Mouse (Mus musculus) midbrain, embryonic 10.5 days (tissue): ENCODE measurements around the gene Cyp2d10. TPM values are rescaled to one million over a fixed set of nuclear protein-coding genes. Genes with fewer than 3 reads are reported as not detected.
A peak's percentile ranks its signal among the peaks of the same experiment; 100 is the strongest.
"Not testable (repeated sequence)": the region's sequence is repeated elsewhere in the genome, so short reads cannot be mapped to it uniquely, and the experiment has no call there.

ENCODE experiments used
- DNase-seq: peaks from one replicate; pipeline ENCODE4 v3.0.0-alpha.2; 2017; ENCODE audit warnings: low spot score
- H3K27ac ChIP-seq: fragments of 300-500 bp; sonication (generic); replicated peaks from 2 replicates; pipeline ENCODE4 v1.5.1; 2016; ENCODE audit warnings: mild to moderate bottlenecking
- H3K27me3 ChIP-seq: fragments of 300-500 bp; sonication (generic); 2 replicates; pipeline ENCODE4 v1.6.1; 2016; ENCODE audit warnings: low read depth, mild to moderate bottlenecking; ENCODE audit not compliant: poor library complexity, severe bottlenecking
- H3K36me3 ChIP-seq: fragments of 300-500 bp; sonication (generic); 2 replicates; pipeline ENCODE4 v1.6.1; 2016; ENCODE audit warnings: mild to moderate bottlenecking, moderate library complexity
- H3K4me1 ChIP-seq: fragments of 300-500 bp; sonication (generic); 2 replicates; pipeline ENCODE4 v1.6.1; 2016
- H3K4me3 ChIP-seq: fragments of 300-500 bp; sonication (generic); 2 replicates; pipeline ENCODE4 v1.5.1; 2016; ENCODE audit warnings: mild to moderate bottlenecking, moderate library complexity
- H3K9me3 ChIP-seq: fragments of 300-500 bp; sonication (generic); replicated peaks from 2 replicates; pipeline ENCODE4 v1.6.1; 2016; ENCODE audit warnings: mild to moderate bottlenecking
- WGBS: fragments of 180-500 bp; shearing (Covaris S2); methylation state at CpG from one replicate; pipeline ENCODE4 v1.1.7; 2016; 5-methylcytosine and 5-hydroxymethylcytosine counted together
- polyA plus RNA-seq: library from polyadenylated mRNA; unstranded; fragments of >200 nt; fragmentation: Nextera tagmentation; extraction: Ambion mirVana; gene quantifications from 2 replicates; pipeline ENCODE4 v1.2.1, GENCODE M21; 2016

Gene Cyp2d10
- polyA plus RNA-seq, 1 experiment from 2014 or later = not detected

DNA sequence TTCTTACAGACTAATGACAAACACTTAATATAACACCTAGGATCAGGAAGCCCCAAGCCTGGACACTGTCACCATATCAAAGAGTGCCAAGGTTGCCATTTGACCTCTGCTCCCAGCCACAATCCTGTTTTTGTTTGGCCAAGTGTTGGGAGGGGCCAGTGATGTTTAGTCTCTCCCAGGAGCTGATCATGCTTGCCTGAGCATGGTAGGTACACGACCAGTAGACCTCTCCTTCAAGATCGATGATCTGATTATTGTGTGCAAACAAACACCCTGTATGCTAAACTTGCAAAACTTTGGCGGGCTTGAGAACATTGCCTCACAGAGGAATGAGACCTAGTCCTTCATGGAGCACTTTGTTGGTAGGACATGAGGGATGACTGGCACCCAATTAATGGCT lies 16.5 kb upstream of the Cyp2d10 start:
- no peaks in the 10 kb centered on the region for H3K4me1 ChIP-seq
- WGBS = 82% methylated on average over 3 of the region's 3 CpGs
- H3K36me3 ChIP-seq = no peaks in the 10 kb centered on the region
- no peaks in the 10 kb centered on the region; the same call in 1 of the 2 replicates for H3K9me3 ChIP-seq
- no peak for DNase-seq
- no peak overlapping the region for H3K4me3 ChIP-seq
- H3K27ac ChIP-seq = no peak overlapping the region
- no peaks in the 10 kb centered on the region for H3K27me3 ChIP-seq

DNA sequence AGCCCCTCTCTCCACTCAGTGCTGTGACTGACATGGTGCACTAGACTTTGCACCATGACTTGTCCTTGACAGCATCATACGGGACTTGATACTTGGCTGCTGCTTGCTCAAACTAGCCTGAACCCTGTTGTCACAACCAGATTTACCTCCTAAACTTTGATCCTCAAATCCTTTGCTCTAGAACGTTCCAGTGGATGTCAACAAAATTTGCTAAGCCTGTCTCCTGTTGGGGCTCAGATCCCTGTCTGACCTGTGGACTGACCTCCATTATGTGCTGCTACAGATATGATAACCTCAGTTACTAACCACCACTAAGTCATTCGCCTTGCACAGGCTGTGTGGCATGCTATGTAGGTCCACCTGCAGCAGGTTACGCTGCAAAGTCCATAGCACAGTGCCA lies 15.9 kb upstream of the Cyp2d10 start:
- H3K27me3 ChIP-seq = no peaks in the 10 kb centered on the region
- no peak overlapping the region for H3K4me3 ChIP-seq
- no peaks in the 10 kb centered on the region for H3K9me3 ChIP-seq
- H3K27ac ChIP-seq = no peak overlapping the region
- H3K36me3 ChIP-seq = no peaks in the 10 kb centered on the region
- no peak for DNase-seq
- no peaks in the 10 kb centered on the region for H3K4me1 ChIP-seq
- WGBS = 78% methylated on average over 4 of the region's 4 CpGs

DNA sequence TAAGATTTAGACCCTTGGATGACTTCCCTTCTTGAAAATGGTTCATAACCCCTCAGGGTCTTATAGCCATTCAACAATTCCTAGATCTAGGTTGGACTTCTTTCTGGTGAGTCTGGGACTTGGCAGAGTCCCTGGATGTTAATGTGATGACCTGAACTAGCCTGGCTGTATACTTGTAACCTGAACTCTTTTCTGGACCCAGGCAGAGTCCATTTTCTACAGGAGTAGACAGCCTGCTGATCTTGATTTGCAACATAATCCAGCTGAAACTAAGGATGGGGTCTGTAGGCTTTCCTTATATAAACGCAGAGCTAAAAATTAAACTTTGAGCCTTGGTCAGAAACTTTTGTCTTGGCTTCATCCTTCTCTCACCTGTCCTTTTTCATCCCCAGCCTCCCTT lies 11.6 kb upstream of the Cyp2d10 start:
- Histone ChIP-seq H3K36me3 (no peaks in the 10 kb centered on the region), H3K27me3 (no peaks in the 10 kb centered on the region), H3K27ac (no peak overlapping the region), H3K4me1 (peaks cover 11% of the 10 kb centered on the region), H3K9me3 (no peaks in the 10 kb centered on the region), H3K4me3 (no peak overlapping the region)
- DNase-seq = no peak
- 80% methylated on average over 1 of the region's 1 CpGs for WGBS

DNA sequence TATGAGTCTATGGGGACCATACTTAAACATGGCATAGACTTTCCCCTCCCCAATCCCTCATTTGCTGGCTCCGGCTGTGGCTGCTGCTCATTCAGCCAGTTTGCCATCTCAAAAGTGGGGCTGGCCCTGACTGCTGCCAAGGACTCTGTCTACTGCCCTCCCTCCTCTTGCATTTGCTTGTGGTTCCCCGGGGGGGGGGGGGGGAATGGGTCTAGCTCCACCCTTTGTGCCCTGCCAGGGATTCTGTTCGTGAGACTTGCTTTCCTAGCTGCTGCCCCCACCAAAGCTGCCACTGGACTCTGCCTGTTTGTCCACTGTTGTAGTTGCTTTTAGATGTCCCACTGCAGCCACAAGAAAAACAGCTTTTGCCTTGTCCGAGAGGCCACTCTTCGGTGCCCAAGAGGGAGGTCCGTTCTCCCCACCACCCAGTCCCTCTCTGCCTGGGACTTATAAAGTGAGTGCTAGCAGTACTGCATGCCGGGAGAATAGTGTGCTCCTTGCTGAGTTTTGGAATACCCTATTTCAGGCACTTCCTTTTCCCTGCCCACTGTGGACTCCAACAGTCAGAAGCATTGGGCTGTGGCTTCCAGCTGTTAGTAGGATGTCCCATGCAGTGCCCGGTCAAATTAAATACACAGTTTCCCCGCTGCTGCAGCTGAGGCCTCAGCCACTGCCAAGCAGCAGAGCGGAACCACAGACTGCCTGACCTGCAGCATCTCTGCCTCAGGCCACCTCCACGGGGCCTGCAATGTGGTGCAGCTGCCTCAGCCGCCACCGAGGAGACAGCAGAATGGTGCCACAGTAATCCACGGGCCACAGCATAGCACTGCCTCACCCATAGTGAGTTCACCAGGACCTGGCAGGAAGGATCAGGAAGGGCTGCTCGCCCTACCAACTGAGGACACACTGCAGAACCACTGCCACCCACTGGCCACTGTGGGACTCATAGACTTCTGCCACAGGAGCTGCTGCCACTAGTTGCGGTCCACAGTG lies 10.1 kb upstream of the Cyp2d10 start:
- no peaks in the 10 kb centered on the region for H3K27me3 ChIP-seq
- H3K9me3 ChIP-seq = no peaks in the 10 kb centered on the region
- H3K27ac ChIP-seq = peak overlapping the region; percentile 69
- 21% methylated on average over 16 of the region's 16 CpGs for WGBS
- H3K4me1 ChIP-seq = peaks cover 11% of the 10 kb centered on the region
- DNase-seq = peak; percentile 75
- peak overlapping the region; percentile 38 for H3K4me3 ChIP-seq
- no peaks in the 10 kb centered on the region for H3K36me3 ChIP-seq

DNA sequence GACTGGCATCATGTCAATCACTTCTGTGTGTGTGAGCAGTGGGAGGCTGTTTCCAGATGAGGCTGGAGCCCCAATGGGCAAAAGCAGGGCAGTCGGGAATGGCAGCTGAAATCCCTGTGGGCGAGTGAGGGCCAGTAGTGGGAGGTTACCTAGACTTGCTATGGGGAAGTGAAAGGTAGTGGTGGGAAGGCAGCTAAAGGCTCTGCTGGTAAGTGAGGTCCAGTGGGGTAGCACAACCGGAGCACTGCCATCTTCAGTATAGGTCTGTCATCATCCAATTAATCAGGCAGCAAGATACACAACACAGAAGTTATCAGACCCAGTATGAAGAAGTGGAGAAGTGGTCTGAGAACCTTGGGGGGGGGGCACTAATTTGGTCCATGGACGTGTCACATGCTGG lies 541 bp upstream of the Cyp2d10 start:
- H3K36me3 ChIP-seq = no peaks in the 10 kb centered on the region
- no peaks in the 10 kb centered on the region for H3K9me3 ChIP-seq
- no peak for DNase-seq
- no peak overlapping the region for H3K27ac ChIP-seq
- H3K4me3 ChIP-seq = no peak overlapping the region
- 89% methylated on average over 4 of the region's 4 CpGs for WGBS
- H3K27me3 ChIP-seq = no peaks in the 10 kb centered on the region
- H3K4me1 ChIP-seq = peaks cover under 1% of the 10 kb centered on the region; the same call in 1 of the 2 replicates

DNA sequence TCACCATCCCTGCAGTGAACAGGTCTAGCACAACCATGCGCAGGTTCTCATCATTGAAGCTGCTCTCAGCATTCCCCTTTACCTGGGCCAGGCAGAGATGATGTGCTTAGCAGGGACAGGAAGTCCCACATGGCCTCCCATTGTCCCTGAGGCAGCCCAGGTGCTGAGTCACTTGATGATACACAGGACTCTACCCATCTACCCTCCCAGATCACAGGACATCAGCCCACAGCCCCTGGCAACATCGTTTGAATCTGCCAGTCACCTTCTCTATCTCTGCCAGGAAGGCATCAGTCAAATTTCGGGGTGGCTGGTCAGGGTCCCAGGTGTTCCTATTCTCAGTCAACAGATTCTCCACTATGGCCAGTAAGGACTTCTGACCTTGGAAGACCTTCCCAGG lies 2.8 kb downstream of the Cyp2d10 start:
- peaks cover 17% of the 10 kb centered on the region for H3K4me1 ChIP-seq
- no peaks in the 10 kb centered on the region for H3K27me3 ChIP-seq
- H3K27ac ChIP-seq = no peak overlapping the region
- WGBS = 94% methylated on average over 3 of the region's 3 CpGs
- DNase-seq = no peak
- no peak overlapping the region for H3K4me3 ChIP-seq
- no peaks in the 10 kb centered on the region for H3K9me3 ChIP-seq
- no peaks in the 10 kb centered on the region for H3K36me3 ChIP-seq

DNA sequence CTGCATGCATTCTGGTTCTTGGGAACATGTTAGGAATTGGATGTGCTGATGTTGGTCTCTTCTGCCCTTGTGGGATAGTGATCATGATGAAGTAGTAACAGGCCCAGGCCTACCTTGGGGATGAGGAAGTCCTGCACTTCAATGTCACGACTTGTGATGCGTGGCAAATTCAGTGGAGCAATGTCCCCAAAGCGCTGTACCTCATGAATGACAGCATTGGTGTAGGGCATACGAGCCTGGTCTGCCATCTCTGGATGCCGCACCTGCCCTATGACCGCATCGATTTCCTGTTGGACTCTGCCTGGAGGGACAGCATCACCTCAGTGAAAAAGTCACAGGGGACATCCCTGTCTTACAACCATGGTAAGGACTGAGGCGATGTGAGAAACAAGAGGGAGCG lies 3.4 kb downstream of the Cyp2d10 start:
- H3K4me1 ChIP-seq = peaks cover 17% of the 10 kb centered on the region
- no peak overlapping the region for H3K27ac ChIP-seq
- no peak overlapping the region for H3K4me3 ChIP-seq
- 94% methylated on average over 9 of the region's 9 CpGs for WGBS
- DNase-seq = no peak
- no peaks in the 10 kb centered on the region for H3K9me3 ChIP-seq
- no peaks in the 10 kb centered on the region for H3K27me3 ChIP-seq
- no peaks in the 10 kb centered on the region for H3K36me3 ChIP-seq

DNA sequence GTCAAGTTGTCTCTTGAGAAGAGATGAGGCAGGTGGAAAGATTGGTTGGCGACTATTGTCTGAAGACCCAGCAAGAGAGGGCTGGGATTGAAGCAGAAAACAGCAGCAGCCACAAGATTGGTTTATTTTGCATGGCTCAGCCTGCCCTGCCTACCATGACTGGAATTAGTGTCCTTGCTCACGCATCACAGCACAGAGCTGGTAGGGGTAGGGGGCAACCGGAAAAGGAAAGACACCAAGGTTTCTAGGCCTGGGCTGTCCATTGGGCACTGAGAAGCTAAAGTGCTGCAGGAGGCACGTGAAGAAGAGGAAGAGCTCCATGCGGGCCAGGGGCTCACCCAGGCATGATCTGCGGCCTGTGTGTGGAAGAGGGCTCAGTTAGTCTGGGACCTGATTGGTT lies 4.3 kb downstream of the Cyp2d10 start:
- WGBS = 91% methylated on average over 6 of the region's 6 CpGs
- DNase-seq = no peak
- Histone ChIP-seq H3K4me1 (peaks cover 17% of the 10 kb centered on the region), H3K27ac (no peak overlapping the region; the same call in 1 of the 2 replicates), H3K36me3 (no peaks in the 10 kb centered on the region), H3K4me3 (no peak overlapping the region), H3K9me3 (no peaks in the 10 kb centered on the region), H3K27me3 (no peaks in the 10 kb centered on the region)

DNA sequence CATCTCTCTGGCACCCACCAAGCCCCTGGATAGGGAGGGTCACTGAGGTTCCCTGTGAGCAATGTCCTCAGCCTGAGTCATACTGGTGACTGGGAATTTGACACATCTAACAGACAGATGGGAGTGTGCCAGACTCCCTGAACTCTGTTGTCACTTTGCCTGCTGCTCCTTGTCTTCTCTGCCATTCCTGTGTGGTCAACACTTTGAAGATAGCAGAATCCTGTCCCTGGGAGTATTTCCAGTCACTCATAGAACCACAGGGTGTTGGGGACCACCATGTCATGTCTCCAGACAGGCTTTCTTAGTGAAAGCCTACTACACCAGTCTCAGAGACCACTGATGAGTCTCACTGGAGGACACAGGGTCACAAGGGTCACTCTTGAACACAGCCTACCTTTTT lies 4.9 kb downstream of the Cyp2d10 start:
- no peaks in the 10 kb centered on the region for H3K36me3 ChIP-seq

DNA sequence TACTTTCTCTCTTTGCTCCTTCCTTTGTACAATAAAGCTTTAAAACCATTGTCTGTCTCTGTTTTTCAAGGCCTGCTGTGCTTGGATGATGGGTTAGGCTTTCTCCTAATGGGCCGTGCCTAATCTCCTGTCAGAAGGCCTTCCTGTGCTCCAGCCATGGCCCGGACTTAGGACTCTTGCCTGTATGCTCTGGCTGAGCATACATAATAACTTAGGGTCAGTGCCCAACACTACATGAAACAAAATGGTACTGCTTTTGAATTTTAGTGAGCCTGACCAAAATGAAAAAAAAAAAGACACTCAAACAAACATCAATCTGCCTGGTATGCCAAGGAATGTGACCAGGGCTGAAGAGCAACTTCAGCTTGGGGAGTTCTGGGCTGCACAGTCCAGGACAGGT lies 5.5 kb downstream of the Cyp2d10 start:
- no peak for DNase-seq
- Histone ChIP-seq H3K36me3 (no peaks in the 10 kb centered on the region), H3K27ac (no peak overlapping the region), H3K27me3 (no peaks in the 10 kb centered on the region), H3K4me3 (no peak overlapping the region), H3K4me1 (peaks cover 17% of the 10 kb centered on the region), H3K9me3 (no peaks in the 10 kb centered on the region)
- 41% methylated on average over 2 of the region's 2 CpGs for WGBS

More for the DNA sequence above, 4.9 kb downstream of the Cyp2d10 start:
- H3K9me3 ChIP-seq = no peaks in the 10 kb centered on the region
- H3K27me3 ChIP-seq = no peaks in the 10 kb centered on the region
- no peak overlapping the region for H3K4me3 ChIP-seq
- DNase-seq = no peak
- no peak overlapping the region for H3K27ac ChIP-seq
- H3K4me1 ChIP-seq = peaks cover 17% of the 10 kb centered on the region

DNA sequence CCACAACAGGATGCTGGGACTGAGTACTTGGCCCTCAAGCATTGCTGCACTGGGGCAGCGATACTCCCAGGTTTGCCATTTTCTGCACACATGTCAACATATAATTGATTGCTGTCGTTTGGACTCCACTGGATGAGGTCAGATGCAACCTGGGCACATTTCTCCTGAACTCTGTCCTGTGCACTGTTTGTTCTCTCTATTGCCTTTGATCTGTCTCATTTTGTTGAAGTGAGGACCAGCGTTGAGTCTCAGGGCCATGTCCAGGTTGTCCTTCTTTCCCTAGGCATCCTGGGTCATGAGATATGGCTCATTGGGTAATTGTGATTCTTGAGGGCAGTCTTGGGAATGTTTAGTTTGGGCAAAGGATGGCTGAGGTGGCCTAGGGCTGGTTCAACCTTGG lies 11.0 kb downstream of the Cyp2d10 start:
- WGBS = 92% methylated on average over 3 of the region's 3 CpGs
- H3K9me3 ChIP-seq, H3K4me1 ChIP-seq, H3K27ac ChIP-seq, H3K4me3 ChIP-seq, H3K27me3 ChIP-seq, DNase-seq, H3K36me3 ChIP-seq: not testable (repeated sequence)

DNA sequence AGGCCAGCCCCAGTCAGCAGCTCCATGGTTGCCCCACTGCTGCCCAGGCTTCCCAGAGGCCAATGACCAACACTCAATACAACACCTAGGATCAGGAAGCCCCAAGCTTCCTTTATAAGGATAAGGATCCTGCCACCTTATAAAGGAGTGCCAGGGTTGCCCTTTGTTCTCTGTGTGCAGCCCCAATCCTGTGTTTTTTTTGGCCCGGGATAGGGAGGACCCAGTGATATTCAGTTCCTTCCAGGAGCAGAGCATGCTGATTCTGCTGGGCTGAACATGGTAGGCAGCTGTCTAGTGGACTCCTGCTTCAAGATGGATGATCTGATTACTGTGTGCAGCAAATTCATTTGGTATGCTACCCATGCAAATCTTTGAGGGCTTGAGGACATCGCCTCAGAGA lies 13.1 kb downstream of the Cyp2d10 start, which contains the start of gene Cyp2d11:
Gene Cyp2d11 (minus strand): TSS at position 101 of the 400 bp plus-strand sequence.
- not testable (repeated sequence) for H3K4me1 ChIP-seq, H3K27me3 ChIP-seq, H3K36me3 ChIP-seq, H3K9me3 ChIP-seq, H3K4me3 ChIP-seq, H3K27ac ChIP-seq, DNase-seq
- WGBS = 87% methylated on average over 2 of the region's 2 CpGs

DNA sequence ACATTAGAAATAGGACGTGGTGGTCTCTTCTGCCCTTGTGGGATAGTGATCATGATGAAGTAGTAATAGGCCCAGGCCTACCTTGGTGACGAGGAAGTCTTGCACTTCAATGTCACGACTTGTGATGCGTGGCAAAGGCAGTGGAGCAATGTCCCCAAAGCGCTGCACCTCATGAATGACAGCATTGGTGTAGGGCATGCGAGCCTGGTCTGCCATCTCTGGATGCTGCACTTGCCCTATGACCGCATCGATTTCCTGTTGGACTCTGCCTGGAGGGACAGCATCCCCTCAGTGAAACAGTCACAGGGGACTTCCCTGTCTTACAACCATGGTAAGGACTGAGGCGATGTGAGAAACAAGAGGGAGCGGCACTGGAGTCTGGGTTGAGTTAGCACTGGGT lies 17.1 kb downstream of the Cyp2d10 start:
- not testable (repeated sequence) for H3K27me3 ChIP-seq, H3K4me3 ChIP-seq, DNase-seq, H3K36me3 ChIP-seq, H3K27ac ChIP-seq, H3K9me3 ChIP-seq, H3K4me1 ChIP-seq
- WGBS = 90% methylated on average over 10 of the region's 10 CpGs
